48 mouse cellular contexts compared by ENCODE assay signal in the genomic region with DNA sequence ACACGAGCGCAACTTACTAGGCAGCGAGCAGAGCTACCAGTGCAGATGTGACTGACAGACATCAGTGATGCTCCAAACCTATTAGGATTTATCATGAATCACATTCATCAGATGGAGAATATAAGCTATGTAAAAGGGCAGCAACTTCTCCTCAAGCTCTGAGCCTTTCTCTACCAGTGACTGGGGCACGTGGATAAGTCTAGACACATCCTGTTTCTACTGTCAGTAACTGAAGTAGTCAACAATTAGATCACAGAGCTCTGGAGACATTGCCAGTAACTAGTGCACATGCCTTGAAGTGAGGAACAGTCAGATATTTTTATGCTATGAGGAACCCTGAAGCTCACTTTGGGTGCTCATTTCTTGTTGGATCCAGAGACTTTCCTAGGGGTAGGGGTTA. TPM values are rescaled to one million over a fixed set of nuclear protein-coding genes. Genes with fewer than 3 reads are reported as not detected.
"Had no signal": no experiment of that assay in that cellular context is flagged by ENCODE, and none has a peak within 500 bp of the region (broad histone marks: within the 10 kb centered on the region; RNA-seq: fewer than 3 reads in every experiment).

No protein-coding gene starts in this region.

- H3K27me3 ChIP-seq: heart, embryonic 12.5 days; heart, embryonic 13.5 days; hindbrain, embryonic 12.5 days; hindbrain, embryonic 13.5 days; hindbrain, embryonic 15.5 days; intestine, embryonic 15.5 days; kidney, embryonic 15.5 days had no signal

- H3K9me3 ChIP-seq: heart, embryonic 12.5 days; heart, embryonic 13.5 days; heart, embryonic 15.5 days; hindbrain, embryonic 10.5 days; hindbrain, embryonic 12.5 days; hindbrain, embryonic 13.5 days; hindbrain, embryonic 15.5 days; intestine, embryonic 15.5 days; kidney, embryonic 15.5 days had no signal

- H3K4me1 ChIP-seq: heart, embryonic 12.5 days; heart, embryonic 13.5 days; heart, embryonic 15.5 days; hindbrain, embryonic 10.5 days; hindbrain, embryonic 12.5 days; hindbrain, embryonic 13.5 days; hindbrain, embryonic 15.5 days had no signal

- H3K4me3 ChIP-seq: heart, embryonic 12.5 days; heart, embryonic 13.5 days; heart, embryonic 15.5 days; hindbrain, embryonic 10.5 days; hindbrain, embryonic 12.5 days; hindbrain, embryonic 13.5 days; hindbrain, embryonic 15.5 days; intestine, embryonic 15.5 days; kidney, embryonic 15.5 days; layer of hippocampus, adult 2 months; left cerebral cortex, adult 2 months had no signal

- H3K36me3 ChIP-seq: heart, embryonic 12.5 days; heart, embryonic 13.5 days; heart, embryonic 15.5 days; hindbrain, embryonic 10.5 days; hindbrain, embryonic 12.5 days; hindbrain, embryonic 13.5 days; hindbrain, embryonic 15.5 days; intestine, embryonic 15.5 days; kidney, embryonic 15.5 days had no signal

- DNase-seq: heart, postnatal 10 days; heart, postnatal 14 days; heart, postnatal 36 days; heart, postnatal 4 days; kidney, adult 11 months; kidney, adult 18-20 months; kidney, adult 2 months; kidney, adult 8-10 months; kidney, adult 9 months; kidney, postnatal 10 days; kidney, postnatal 14 days; kidney, postnatal 25 days; kidney, postnatal 36 days; kidney, postnatal 4 days; layer of hippocampus, adult 9-11 months; layer of hippocampus, postnatal 36 days had no signal

- H3K9ac ChIP-seq: heart, embryonic 12.5 days; heart, embryonic 13.5 days; heart, embryonic 15.5 days; hindbrain, embryonic 12.5 days; hindbrain, embryonic 13.5 days; hindbrain, embryonic 14.5 days; hindbrain, embryonic 15.5 days; intestine, embryonic 15.5 days; kidney, embryonic 15.5 days had no signal

- H3K27ac ChIP-seq: heart, embryonic 13.5 days; heart, embryonic 15.5 days; hindbrain, embryonic 10.5 days; hindbrain, embryonic 12.5 days; hindbrain, embryonic 13.5 days; hindbrain, embryonic 14.5 days; hindbrain, embryonic 15.5 days; hindbrain, postnatal 0 days; intestine, embryonic 15.5 days; kidney, embryonic 15.5 days; kidney, postnatal 0 days; layer of hippocampus, adult 2 months; left cerebral cortex, adult 2 months had no signal

RNA-seq across cellular contexts. Expression of gene 1810046K07Rik, which starts 11.4 kb away (rescaled TPM):
- total RNA-seq: heart, postnatal 10 days; heart, postnatal 14 days; heart, postnatal 25 days; heart, postnatal 36 days; heart, postnatal 4 days; hematopoietic stem cell, adult 5-6 weeks; hindbrain, postnatal 0 days; layer of hippocampus, adult 18-20 months; layer of hippocampus, adult 2 months; layer of hippocampus, adult 8-10 months; layer of hippocampus, postnatal 10 days; layer of hippocampus, postnatal 14 days; layer of hippocampus, postnatal 25 days; layer of hippocampus, postnatal 36 days; left cerebral cortex, adult 18-20 months; left cerebral cortex, adult 2 months; left cerebral cortex, adult 8-10 months had no signal
- polyA plus RNA-seq: heart, embryonic 11.5 days; heart, embryonic 12.5 days; heart, embryonic 13.5 days; heart, embryonic 14.5 days; heart, embryonic 15.5 days; heart, postnatal 0 days; hindbrain, embryonic 10.5 days; hindbrain, embryonic 11.5 days; hindbrain, embryonic 12.5 days; hindbrain, embryonic 13.5 days; hindbrain, embryonic 14.5 days; hindbrain, embryonic 15.5 days; hindbrain, embryonic 16.5 days; hindbrain, postnatal 0 days; intestine, embryonic 14.5 days; intestine, embryonic 15.5 days; intestine, embryonic 16.5 days; kidney, embryonic 14.5 days; kidney, embryonic 15.5 days; kidney, embryonic 16.5 days; kidney, postnatal 0 days had no signal
